Mouse (Mus musculus) bone marrow macrophage, adult 2 months (primary cell): ENCODE results near the gene Sco1. TPM values are rescaled to one million over a fixed set of nuclear protein-coding genes. Genes with fewer than 3 reads are reported as not detected.

Experiments used
- H3K27ac ChIP-seq: 2 replicates; pipeline ENCODE4 v1.5.1; 2012; ENCODE audit warnings: low read depth, low read length; ENCODE audit not compliant: insufficient read depth
- H3K4me1 ChIP-seq: 2 replicates; pipeline ENCODE4 v1.6.1; 2012; ENCODE audit warnings: low read length; ENCODE audit not compliant: control insufficient read depth, insufficient read depth
- H3K4me3 ChIP-seq: 2 replicates; pipeline ENCODE4 v1.5.1; 2012; ENCODE audit warnings: mild to moderate bottlenecking, low read length, moderate library complexity; ENCODE audit not compliant: insufficient read depth
- CTCF ChIP-seq: IDR thresholded peaks from 2 replicates; pipeline ENCODE4 v1.5.1; 2012; ENCODE audit warnings: low read depth, mild to moderate bottlenecking, low read length, moderate library complexity
- POLR2A ChIP-seq: IDR thresholded peaks from 2 replicates; pipeline ENCODE4 v1.6.1; 2012; ENCODE audit warnings: mild to moderate bottlenecking, low read depth, low read length, borderline replicate concordance
- polyA plus RNA-seq: library from polyadenylated mRNA; stranded (reverse); fragments of >200 nt; gene quantifications from 2 replicates; pipeline ENCODE4 v1.2.4, GENCODE M21; 2012; ENCODE audit not compliant: missing spikeins, insufficient read depth, insufficient read length

The Sco1 gene
- polyA plus RNA-seq, 1 experiment: 8.8 TPM

DNA sequence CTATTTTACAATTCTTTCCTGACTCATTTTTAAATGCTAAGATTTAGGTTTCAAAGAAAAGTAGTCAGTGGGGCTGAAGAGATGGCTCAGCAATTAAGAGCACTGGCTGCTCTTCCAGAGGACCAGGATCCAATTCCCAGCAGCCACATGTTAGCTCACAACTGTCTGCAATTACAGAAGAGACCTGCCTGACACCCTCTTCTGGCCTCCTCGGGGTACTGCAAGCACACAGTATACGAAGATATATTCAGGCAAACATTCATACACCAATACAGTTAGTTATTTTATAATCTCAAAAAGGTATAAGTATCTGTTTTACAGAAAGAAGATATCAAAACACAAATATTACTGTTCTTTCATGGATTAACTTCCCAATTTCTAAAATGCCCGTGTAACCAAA is 12.7 kb upstream of the Sco1 start:
- Histone ChIP-seq H3K4me1 (peaks cover 2% of the 10 kb centered on the region), H3K4me3 (no peak overlapping the region)

DNA sequence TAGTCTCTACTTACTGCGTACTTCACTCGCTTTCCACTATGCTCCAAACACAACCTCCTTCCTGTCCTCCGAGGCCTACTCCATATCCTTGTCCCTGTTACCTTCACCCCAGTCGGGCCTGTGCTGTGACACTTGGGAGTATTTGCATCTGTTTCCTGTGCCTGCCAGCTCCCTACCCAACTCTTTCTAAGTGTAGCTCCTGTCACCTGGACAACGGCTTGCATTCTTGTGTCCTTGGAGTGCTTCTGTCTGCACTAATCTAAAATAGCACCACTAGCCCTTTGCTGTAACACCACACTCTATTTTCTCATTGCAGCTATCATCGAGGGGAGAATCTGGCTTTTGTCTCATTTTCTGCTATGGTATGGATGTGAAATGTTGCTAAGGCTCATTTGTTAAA is 12.0 kb upstream of the Sco1 start:
- Histone ChIP-seq H3K4me3 (no peak overlapping the region), H3K4me1 (peaks cover 9% of the 10 kb centered on the region), H3K27ac (no peak overlapping the region)
- no peak for TF ChIP-seq CTCF
- no peak for TF ChIP-seq POLR2A

More for the DNA sequence above, 12.7 kb upstream of the Sco1 start:
- no peak for TF ChIP-seq CTCF
- no peak overlapping the region for H3K27ac ChIP-seq

DNA sequence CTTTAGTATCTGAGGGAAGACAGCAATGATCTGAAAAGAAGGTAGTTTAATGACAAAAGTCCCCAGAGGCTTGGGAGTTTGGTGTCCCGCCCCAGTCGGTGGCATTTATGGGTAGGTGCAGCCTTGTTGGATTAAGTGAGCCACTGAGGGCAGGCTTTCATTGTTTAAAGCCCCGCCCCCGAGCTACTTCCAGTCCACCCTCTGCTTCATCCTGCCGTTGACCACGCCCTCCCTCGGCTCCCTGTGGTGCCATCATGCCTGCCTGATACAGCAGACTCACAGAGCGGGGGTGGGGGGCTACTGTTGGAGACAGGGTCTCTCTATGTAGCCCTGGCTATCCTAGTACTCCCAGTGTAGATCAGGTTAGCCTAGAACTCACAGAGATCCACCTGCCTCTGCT is 9.5 kb upstream of the Sco1 start:
- H3K4me3 ChIP-seq: no peak overlapping the region
- H3K4me1 ChIP-seq: peaks cover 24% of the 10 kb centered on the region
- no peak overlapping the region for H3K27ac ChIP-seq
- TF ChIP-seq CTCF (no peak), POLR2A (no peak)

DNA sequence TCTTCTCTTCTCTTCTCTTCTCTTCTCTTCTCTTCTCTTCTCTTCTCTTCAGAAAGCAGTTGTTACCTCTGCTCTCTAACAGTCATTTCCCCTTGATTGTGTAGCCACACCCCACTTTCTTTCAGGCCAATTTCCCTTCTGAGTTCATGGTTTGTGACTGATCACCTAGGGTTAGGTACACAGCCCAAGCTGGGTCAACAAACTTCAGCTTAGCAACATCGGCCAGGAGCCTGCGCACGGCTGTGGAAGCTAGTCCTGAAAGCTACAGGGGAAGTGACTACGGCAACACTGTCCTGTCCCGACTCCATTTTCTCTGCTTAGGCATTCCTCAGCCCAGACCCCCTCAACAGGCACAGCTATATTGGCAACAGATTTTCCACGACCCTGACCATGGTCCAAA is 7.5 kb upstream of the Sco1 start:
- H3K27ac ChIP-seq: no peak overlapping the region
- TF ChIP-seq CTCF (no peak), POLR2A (no peak)
- no peak overlapping the region for H3K4me3 ChIP-seq
- peaks cover 31% of the 10 kb centered on the region for H3K4me1 ChIP-seq

DNA sequence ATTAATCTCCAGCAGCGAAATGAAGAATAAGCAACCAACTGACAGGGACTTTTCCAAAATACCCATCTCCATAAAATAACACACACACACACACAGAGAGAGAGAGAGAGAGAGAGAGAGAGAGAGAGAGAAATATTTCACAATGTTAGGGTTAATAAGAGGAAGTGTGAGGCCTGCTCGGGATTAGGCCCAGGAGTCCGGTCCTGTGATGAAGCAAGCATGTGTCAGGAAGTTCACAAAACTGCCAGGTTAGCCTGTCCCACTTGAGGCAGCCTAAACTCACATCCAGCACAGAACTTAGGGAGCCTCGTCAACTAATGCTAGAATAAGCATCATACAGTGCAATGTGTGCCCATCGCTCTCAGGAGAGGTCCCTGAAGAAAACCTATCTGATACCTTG is 5.3 kb upstream of the Sco1 start:
- H3K4me3 ChIP-seq: no peak overlapping the region
- H3K27ac ChIP-seq: peak overlapping the region; percentile 73
- H3K4me1 ChIP-seq: peaks cover 39% of the 10 kb centered on the region
- TF ChIP-seq POLR2A (no peak), CTCF (no peak)

DNA sequence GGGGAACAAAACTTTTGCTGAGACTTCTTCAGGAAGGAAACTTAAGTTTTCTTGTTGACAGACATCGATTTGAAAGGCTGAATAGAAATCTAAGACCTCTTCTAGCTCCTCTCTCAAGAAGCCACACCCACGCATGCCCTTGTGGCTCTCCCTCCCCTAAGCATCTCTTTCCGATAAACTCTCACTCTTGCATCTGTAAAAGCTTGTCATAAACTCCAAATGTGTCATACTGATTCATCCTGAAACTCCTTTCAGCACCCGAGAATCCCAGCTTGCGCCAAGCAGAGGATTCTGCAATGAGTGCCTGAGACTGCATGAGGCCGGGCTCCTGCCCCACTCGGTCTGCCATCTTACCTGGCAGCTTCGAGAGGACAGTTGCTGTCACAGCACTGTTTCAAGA is 4.0 kb upstream of the Sco1 start:
- TF ChIP-seq CTCF: no peak
- no peak for TF ChIP-seq POLR2A
- H3K4me1 ChIP-seq: peaks cover 39% of the 10 kb centered on the region
- H3K27ac ChIP-seq: no peak overlapping the region
- H3K4me3 ChIP-seq: no peak overlapping the region

DNA sequence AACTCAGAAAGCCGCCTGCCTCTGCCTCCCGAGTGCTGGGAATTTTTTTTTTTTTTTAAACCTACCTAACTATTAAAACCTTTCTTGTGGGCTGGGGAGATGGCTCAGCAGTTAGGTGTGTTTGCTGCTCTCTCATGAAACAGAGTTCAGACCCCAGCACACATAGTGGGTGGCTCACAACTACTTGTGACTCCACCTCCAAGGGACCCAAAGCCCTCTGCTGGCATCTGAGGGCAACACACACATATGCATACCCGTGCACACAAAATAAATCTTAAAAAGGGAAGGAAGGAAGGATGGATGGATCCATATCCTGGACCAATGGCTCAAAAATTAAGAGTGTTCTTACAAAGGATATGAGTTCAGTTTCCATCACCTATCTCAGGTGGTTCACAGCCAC is 3.2 kb upstream of the Sco1 start:
- Histone ChIP-seq H3K4me3 (no peak overlapping the region), H3K27ac (no peak overlapping the region), H3K4me1 (peaks cover 44% of the 10 kb centered on the region)
- TF ChIP-seq CTCF: no peak

DNA sequence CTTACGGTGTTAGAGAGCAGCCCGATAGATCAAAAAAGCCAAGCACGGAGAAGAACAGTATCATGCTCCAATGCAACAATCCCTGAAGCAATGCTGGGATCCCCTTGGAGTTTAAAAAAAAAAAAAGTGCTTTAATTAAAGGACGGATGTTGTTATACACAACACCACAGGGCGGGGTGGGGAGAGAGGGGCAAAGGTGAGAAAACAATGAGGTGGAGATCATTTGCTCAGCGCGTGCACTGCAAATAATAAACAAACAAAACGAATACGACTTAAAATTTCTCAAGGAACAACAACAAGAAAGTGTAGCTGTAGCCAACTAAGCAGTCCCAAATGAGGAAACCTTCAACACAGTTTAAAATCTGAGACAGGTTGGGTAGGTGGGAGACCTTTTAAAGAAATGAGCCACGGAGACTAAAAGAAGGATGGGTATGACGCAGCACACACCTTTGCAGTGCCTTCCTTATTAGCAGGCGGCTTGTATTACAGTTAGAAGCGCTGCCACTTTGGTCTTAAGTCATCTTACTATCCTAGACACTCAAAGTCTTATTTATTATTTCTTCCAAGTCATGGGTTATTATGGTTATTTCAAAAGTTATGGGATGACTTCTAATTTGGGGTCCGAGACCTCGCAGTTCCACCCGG is 672 bp upstream of the Sco1 start:
- TF ChIP-seq POLR2A (no peak), CTCF (no peak)
- Histone ChIP-seq H3K27ac (peak overlapping the region; percentile 48), H3K4me3 (peak overlapping the region; percentile 95), H3K4me1 (peaks cover 22% of the 10 kb centered on the region)

DNA sequence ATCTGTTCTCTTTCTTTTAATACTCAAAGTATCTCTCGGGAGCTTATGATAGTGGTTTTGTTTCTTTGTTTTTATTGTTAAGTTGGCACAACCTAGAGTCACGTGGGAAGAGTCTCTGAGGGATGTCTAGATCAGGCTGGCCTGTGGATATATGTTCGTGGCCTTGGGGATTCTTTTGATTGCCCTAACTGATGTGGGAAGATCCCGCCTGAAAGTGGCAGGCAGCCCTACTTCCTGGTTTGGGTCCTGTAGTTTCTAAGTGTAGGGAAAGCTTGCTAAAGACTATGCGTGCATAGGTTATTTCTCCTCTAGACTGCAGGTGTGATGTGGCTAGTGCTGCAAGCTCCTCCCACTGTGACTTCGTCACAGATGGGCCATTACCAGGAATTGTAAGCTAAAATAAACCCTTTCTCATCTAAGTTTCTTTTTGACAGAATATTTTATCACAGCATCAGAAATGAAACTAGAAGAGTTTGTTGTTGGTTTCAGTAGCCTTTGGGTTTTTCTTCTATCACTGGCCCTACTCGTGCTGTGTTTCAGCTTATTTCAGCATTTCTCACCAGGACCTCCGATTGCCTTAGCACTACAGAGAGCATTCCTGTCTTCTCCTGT is 2.4 kb downstream of the Sco1 start:
- H3K4me1 ChIP-seq: peaks cover 13% of the 10 kb centered on the region
- no peak overlapping the region for H3K27ac ChIP-seq
- no peak overlapping the region for H3K4me3 ChIP-seq
- TF ChIP-seq POLR2A: no peak

DNA sequence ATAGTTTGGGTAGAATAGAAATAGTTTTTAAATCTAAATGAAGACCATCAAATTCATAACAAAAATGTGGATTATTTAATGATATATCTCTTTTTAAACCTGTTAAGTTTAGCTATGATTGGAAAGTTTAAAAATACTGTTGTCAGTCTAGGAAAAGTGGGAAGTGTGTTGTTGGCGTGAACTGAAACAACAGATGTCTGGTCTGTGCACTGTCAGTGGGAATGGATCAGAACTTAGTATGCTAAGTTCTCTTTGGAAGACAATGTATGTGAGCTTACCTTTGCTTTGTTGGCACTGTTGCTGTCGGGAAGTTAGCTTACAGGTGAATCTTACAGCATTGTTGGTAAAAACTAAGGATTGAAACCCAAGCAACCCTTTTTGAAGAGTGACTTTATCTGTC is 8.8 kb downstream of the Sco1 start:
- no peak for TF ChIP-seq CTCF
- no peak for TF ChIP-seq POLR2A
- Histone ChIP-seq H3K4me3 (no peak overlapping the region), H3K4me1 (no peaks in the 10 kb centered on the region), H3K27ac (no peak overlapping the region)

DNA sequence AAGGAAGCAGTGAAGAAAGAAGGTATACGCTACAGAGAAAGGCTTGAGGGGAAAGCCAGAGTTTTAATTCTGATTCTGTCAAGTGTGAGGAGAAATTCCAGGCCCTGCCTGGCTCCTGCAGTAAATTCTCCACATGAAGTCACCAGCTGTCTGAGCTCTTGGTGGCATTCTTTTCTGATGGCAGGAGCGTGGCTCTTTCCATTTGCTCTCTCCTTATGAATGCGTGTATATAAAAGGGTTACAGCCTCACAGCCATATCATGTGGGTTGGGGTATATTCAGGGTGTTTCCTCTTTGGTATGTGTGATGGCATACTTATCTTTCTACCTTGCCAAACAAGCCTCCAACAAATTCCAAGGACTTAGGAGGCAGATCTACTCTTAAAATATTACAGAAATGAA is 10.3 kb downstream of the Sco1 start:
- H3K4me1 ChIP-seq: no peaks in the 10 kb centered on the region
- no peak overlapping the region for H3K27ac ChIP-seq
- H3K4me3 ChIP-seq: no peak overlapping the region
- TF ChIP-seq POLR2A (no peak), CTCF (no peak)
